Mouse (Mus musculus) ES-E14 (cell line): ENCODE measurements around the gene Setmar. TPM values are rescaled to one million over a fixed set of nuclear protein-coding genes. Genes with fewer than 3 reads are reported as not detected.

ENCODE experiments used
- DNase-seq: peaks from one replicate; pipeline ENCODE4 v3.0.0-alpha.2; 2013; ENCODE audit warnings: low read depth, low spot score
- H3K27ac ChIP-seq: 2 replicates; pipeline ENCODE4 v1.5.1; 2012; ENCODE audit warnings: low read depth, mild to moderate bottlenecking, low read length, moderate library complexity, mixed read lengths; ENCODE audit not compliant: poor library complexity, insufficient read depth, severe bottlenecking
- H3K36me3 ChIP-seq: 2 replicates; pipeline ENCODE4 v1.6.1; 2012; ENCODE audit warnings: mild to moderate bottlenecking, low read length, moderate library complexity, mixed read lengths; ENCODE audit not compliant: control insufficient read depth, poor library complexity, insufficient read depth, severe bottlenecking
- H3K4me1 ChIP-seq, 2 experiments: fragments of 150-350 bp in 1 of 2; sonication (generic) in 1 of 2; 2 replicates each; pipeline ENCODE4 v1.6.1; 2012; ENCODE audit warnings: low read length in 2 of 2, mild to moderate bottlenecking in 1 of 2, mixed read lengths in 1 of 2; ENCODE audit not compliant: control insufficient read depth in 2 of 2, insufficient read depth in 2 of 2, poor library complexity in 1 of 2
- H3K4me3 ChIP-seq, 2 experiments: fragments of 150-350 bp in 1 of 2; sonication (generic) in 1 of 2; 2 replicates each; pipeline ENCODE4 v1.5.1; 2012; ENCODE audit warnings: low read length in 2 of 2, low read depth in 1 of 2, mild to moderate bottlenecking in 1 of 2, mixed read lengths in 1 of 2; ENCODE audit not compliant: insufficient read depth in 1 of 2, poor library complexity in 1 of 2, severe bottlenecking in 1 of 2
- H3K9ac ChIP-seq: 2 replicates; pipeline ENCODE4 v1.6.1; 2012; ENCODE audit warnings: low read depth, mild to moderate bottlenecking, low read length, mixed read lengths; ENCODE audit not compliant: poor library complexity, insufficient read depth, severe bottlenecking
- H3K9me3 ChIP-seq: fragments of 150-350 bp; sonication (generic); 2 replicates; pipeline ENCODE4 v1.6.1; 2012; ENCODE audit warnings: low read depth, mild to moderate bottlenecking, low read length; ENCODE audit not compliant: control insufficient read depth, insufficient read depth
- CHD2 ChIP-seq: IDR thresholded peaks from 2 replicates; pipeline ENCODE4 v1.6.1; 2014; ENCODE audit warnings: mild to moderate bottlenecking, low read depth, low read length, inconsistent platforms
- HCFC1 ChIP-seq: IDR thresholded peaks from 2 replicates; pipeline ENCODE4 v1.6.1; 2012; ENCODE audit warnings: low read length, inconsistent platforms, borderline replicate concordance; ENCODE audit not compliant: insufficient read depth
- MAFK ChIP-seq: IDR thresholded peaks from 2 replicates; pipeline ENCODE4 v1.6.1; 2014; ENCODE audit warnings: mild to moderate bottlenecking, low read depth, low read length, inconsistent platforms; ENCODE audit not compliant: insufficient read depth
- ZC3H11A ChIP-seq: IDR thresholded peaks from 2 replicates; pipeline ENCODE4 v1.6.1; 2012; ENCODE audit warnings: low read depth, mild to moderate bottlenecking, inconsistent platforms, low read length, borderline replicate concordance
- ZNF384 ChIP-seq: IDR thresholded peaks from 2 replicates; pipeline ENCODE4 v1.6.1; 2012; ENCODE audit warnings: low read depth, low read length, inconsistent platforms
- in situ Hi-C, 2 experiments: fragments of 600-800 bp; cut with MboI; formaldehyde crosslinking; loops; one replicate each; pipeline ENCODE4 v1.15.1; 2025; ENCODE audit warnings: low sequenced_read_pairs in 2 of 2, inconsistent platforms in 1 of 2; ENCODE audit not compliant: unreplicated experiment in 2 of 2
- total RNA-seq: library from RNA; depleted of rRNA; stranded (reverse); fragments of 300-350 nt; gene quantifications from 2 replicates; pipeline ENCODE4 v1.2.3, GENCODE M21; 2012

Gene Setmar
- total RNA-seq, 1 experiment: 3.3 TPM

GRCm38 (mm10) chr6:108073071-108073470 lies 8.2 kb downstream of the Setmar start:
- no peaks in the 10 kb centered on the region for H3K9me3 ChIP-seq
- TF ChIP-seq MAFK: no peak
- TF ChIP-seq HCFC1: no peak
- TF ChIP-seq CHD2: no peak
- no peak for TF ChIP-seq ZNF384
- no peak for TF ChIP-seq ZC3H11A
- H3K36me3 ChIP-seq: peaks cover 2% of the 10 kb centered on the region; the same call in 1 of the 2 replicates
- DNase-seq: no peak
- H3K27ac ChIP-seq: no peak overlapping the region
- in situ Hi-C loops: loop anchor here in 1 of 2 experiments (25.0 kb wide), 1 partner anchor 1286 kb away; no protein-coding TSS in a partner anchor
- 0 out of 4 replicates have a peak, but pooled peaks cover 2 to 3% of the 10 kb centered on the region in 2 experiments for H3K4me1 ChIP-seq
- no peak overlapping the region for H3K9ac ChIP-seq
- no peak overlapping the region for H3K4me3 ChIP-seq

GRCm38 (mm10) chr6:108073931-108074330 lies 9.1 kb downstream of the Setmar start:
- in situ Hi-C loops: loop anchor here in 1 of 2 experiments (25.0 kb wide), 1 partner anchor 1287 kb away; no protein-coding TSS in a partner anchor
- no peak for TF ChIP-seq HCFC1
- no peak for TF ChIP-seq CHD2
- no peak for TF ChIP-seq ZC3H11A
- no peak for TF ChIP-seq MAFK
- TF ChIP-seq ZNF384: no peak
- no peak for DNase-seq
- Histone ChIP-seq H3K4me3 (no peak overlapping the region), H3K9me3 (no peaks in the 10 kb centered on the region), H3K4me1 (0 out of 4 replicates have a peak, but pooled peaks cover 2 to 3% of the 10 kb centered on the region in 2 experiments), H3K27ac (no peak overlapping the region), H3K36me3 (peaks cover 2% of the 10 kb centered on the region; the same call in 1 of the 2 replicates), H3K9ac (no peak overlapping the region)

GRCm38 (mm10) chr6:108074624-108075023 lies 9.8 kb downstream of the Setmar start:
- in situ Hi-C loops: loop anchor here in 1 of 2 experiments (25.0 kb wide), 3 partner anchors 338 to 1287 kb away; no protein-coding TSS in a partner anchor
- DNase-seq: no peak
- TF ChIP-seq CHD2: no peak
- no peak for TF ChIP-seq HCFC1
- no peak for TF ChIP-seq MAFK
- TF ChIP-seq ZNF384: no peak
- no peak for TF ChIP-seq ZC3H11A

GRCm38 (mm10) chr6:108075857-108076256 lies 11.0 kb downstream of the Setmar start:
- H3K4me1 ChIP-seq: 0 out of 4 replicates have a peak, but pooled peaks cover 0 to 3% of the 10 kb centered on the region in 2 experiments
- no peak overlapping the region for H3K4me3 ChIP-seq
- in situ Hi-C loops: loop anchor here in 1 of 2 experiments (25.0 kb wide), 2 partner anchors 336 to 661 kb away; no protein-coding TSS in a partner anchor
- H3K9ac ChIP-seq: no peak overlapping the region
- no peaks in the 10 kb centered on the region for H3K9me3 ChIP-seq
- DNase-seq: no peak
- H3K36me3 ChIP-seq: peaks cover 2% of the 10 kb centered on the region; the same call in 1 of the 2 replicates
- no peak for TF ChIP-seq HCFC1
- no peak for TF ChIP-seq ZC3H11A
- TF ChIP-seq CHD2: no peak
- no peak for TF ChIP-seq ZNF384
- no peak for TF ChIP-seq MAFK
- H3K27ac ChIP-seq: no peak overlapping the region

More at GRCm38 (mm10) chr6:108074624-108075023, 9.8 kb downstream of the Setmar start:
- H3K9me3 ChIP-seq: no peaks in the 10 kb centered on the region
- 0 out of 4 replicates have a peak, but pooled peaks cover 2 to 3% of the 10 kb centered on the region in 2 experiments for H3K4me1 ChIP-seq
- H3K36me3 ChIP-seq: peaks cover 2% of the 10 kb centered on the region; the same call in 1 of the 2 replicates
- H3K9ac ChIP-seq: no peak overlapping the region
- no peak overlapping the region for H3K4me3 ChIP-seq
- no peak overlapping the region for H3K27ac ChIP-seq

- H3K4me1 ChIP-seq: no peaks in the 10 kb centered on the region
- DNase-seq: no peak
- H3K27ac ChIP-seq: no peak overlapping the region
- in situ Hi-C loops: loop anchor here in 1 of 2 experiments (25.0 kb wide), 2 partner anchors 321 to 646 kb away; no protein-coding TSS in a partner anchor
- no peak for TF ChIP-seq ZNF384
- no peak for TF ChIP-seq HCFC1
- no peak for TF ChIP-seq ZC3H11A
- no peak for TF ChIP-seq MAFK
- TF ChIP-seq CHD2: no peak
- no peaks in the 10 kb centered on the region for H3K9me3 ChIP-seq
- no peak overlapping the region for H3K9ac ChIP-seq
- no peak overlapping the region for H3K4me3 ChIP-seq
- no peaks in the 10 kb centered on the region for H3K36me3 ChIP-seq
Observed at GRCm38 (mm10) chr6:108091296-108091695, 26.5 kb downstream of the Setmar start.
